Mouse (Mus musculus) heart, postnatal 0 days (tissue): Measurements from ENCODE around the gene Uckl1.

ENCODE experiments used
- CTCF ChIP-seq: IDR thresholded peaks from 2 replicates; pipeline ENCODE4 v1.5.1; 2016; ENCODE audit warnings: antibody characterized with exemption, control low read depth, low read depth
- EP300 ChIP-seq: IDR thresholded peaks from 2 replicates; pipeline ENCODE4 v1.6.1; 2016; ENCODE audit warnings: antibody characterized with exemption, low read depth

DNA sequence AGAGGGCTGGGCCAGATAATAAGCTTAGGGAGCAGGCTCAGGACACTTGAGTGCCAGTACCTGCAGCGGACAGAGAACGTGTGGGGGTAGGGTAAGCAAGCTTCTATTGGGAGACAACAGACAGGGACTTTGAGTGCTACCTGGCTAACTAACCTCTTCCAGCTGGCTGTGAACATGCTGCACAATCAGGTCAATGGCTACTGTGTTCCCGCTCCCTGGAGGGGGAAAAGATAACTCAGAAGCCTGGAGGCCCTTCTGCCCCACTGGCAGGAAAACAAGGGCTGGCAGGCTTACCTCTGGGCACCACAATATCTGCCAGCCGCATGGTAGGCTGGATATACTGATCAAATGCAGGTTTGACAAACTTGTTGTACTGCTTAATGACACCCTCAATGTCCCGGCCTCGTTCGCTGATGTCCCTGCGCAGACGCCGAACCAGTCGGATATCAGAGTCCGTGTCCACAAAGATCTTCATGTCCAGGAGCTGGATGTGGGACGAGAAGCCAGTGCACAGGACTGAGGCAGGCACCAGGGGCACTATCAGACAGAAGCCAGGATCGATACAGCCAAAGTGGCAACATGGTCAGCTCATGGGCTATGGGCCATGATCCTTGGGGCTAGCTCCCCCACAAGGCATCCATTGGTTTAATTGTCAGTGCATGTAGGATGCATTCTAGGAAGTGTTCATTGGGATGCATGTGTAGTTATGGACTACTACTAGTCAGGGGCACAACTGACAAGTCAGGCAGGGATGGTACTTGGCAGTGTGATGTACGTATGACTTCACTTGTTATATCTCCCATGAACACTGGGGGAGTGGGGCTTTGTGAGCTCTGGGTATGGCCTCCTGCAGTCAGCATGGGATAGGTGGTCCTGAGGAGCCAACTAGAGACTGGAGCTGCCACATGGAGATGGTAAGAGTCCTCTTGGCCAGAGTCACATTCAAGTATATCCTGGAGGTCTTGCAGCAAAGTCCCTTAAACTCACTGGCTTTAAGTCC, 11.5 kb downstream of the Uckl1 start:
- TF ChIP-seq CTCF, result no peak
- no peak for TF ChIP-seq EP300
